Mouse (Mus musculus) forebrain, embryonic 14.5 days (tissue): ENCODE measurements around the gene Pde4b. TPM values are rescaled to one million over a fixed set of nuclear protein-coding genes. Genes with fewer than 3 reads are reported as not detected.

Source experiments
- ATAC-seq: fragments of 200-750 bp; cut with Nextera tagmentation; 2 replicates; pipeline ENCODE4 v1.8.0; 2017; ENCODE audit warnings: mild to moderate bottlenecking, moderate library complexity
- DNase-seq: peaks from one replicate; pipeline ENCODE4 v3.0.0-alpha.2; 2015; ENCODE audit warnings: low spot score
- H3K27ac ChIP-seq: fragments of 300-500 bp; sonication (generic); 2 replicates; pipeline ENCODE4 v1.5.1; 2014; ENCODE audit warnings: low read depth, mild to moderate bottlenecking, control low read depth, low read length, moderate library complexity
- H3K27me3 ChIP-seq: fragments of 300-500 bp; sonication (generic); replicated peaks from 2 replicates; pipeline ENCODE4 v1.6.1; 2014; ENCODE audit warnings: low read length, control low read depth, mixed read lengths; ENCODE audit not compliant: control insufficient read depth, insufficient read depth
- H3K36me3 ChIP-seq: fragments of 300-500 bp; sonication (generic); 2 replicates; pipeline ENCODE4 v1.6.1; 2014; ENCODE audit warnings: low read length, control low read depth; ENCODE audit not compliant: control insufficient read depth, insufficient read depth
- H3K4me1 ChIP-seq: fragments of 300-500 bp; sonication (generic); 2 replicates; pipeline ENCODE4 v1.6.1; 2014; ENCODE audit warnings: antibody characterized with exemption, low read length, control low read depth; ENCODE audit not compliant: control insufficient read depth, insufficient read depth
- H3K4me2 ChIP-seq: fragments of 300-500 bp; sonication (generic); 2 replicates; pipeline ENCODE4 v1.6.1; 2014; ENCODE audit warnings: mild to moderate bottlenecking, control low read depth, low read length
- H3K4me3 ChIP-seq: fragments of 300-500 bp; sonication (generic); 2 replicates; pipeline ENCODE4 v1.5.1; 2014; ENCODE audit warnings: low read depth, low read length, control low read depth
- H3K9ac ChIP-seq: fragments of 300-500 bp; sonication (generic); 2 replicates; pipeline ENCODE4 v1.6.1; 2014; ENCODE audit warnings: mild to moderate bottlenecking, low read length, control low read depth, moderate library complexity
- H3K9me3 ChIP-seq: fragments of 300-500 bp; sonication (generic); replicated peaks from 2 replicates; pipeline ENCODE4 v1.6.1; 2016; ENCODE audit warnings: low read length, control low read depth, mixed read lengths; ENCODE audit not compliant: control insufficient read depth
- WGBS: fragments of 180-500 bp; shearing (Covaris S2); extraction: QIAGEN DNeasy Blood & Tissue Kit; methylation state at CpG from one replicate; pipeline ENCODE4 v1.1.7; 2014; 5-methylcytosine and 5-hydroxymethylcytosine counted together
- polyA plus RNA-seq: library from polyadenylated mRNA; unstranded; fragments of >200 nt; fragmentation: Nextera tagmentation; extraction: Ambion mirVana; gene quantifications from 2 replicates; pipeline ENCODE4 v1.2.1, GENCODE M21; 2014

Pde4b gene
- polyA plus RNA-seq, 1 experiment from 2014 or later = 30.8 TPM

DNA sequence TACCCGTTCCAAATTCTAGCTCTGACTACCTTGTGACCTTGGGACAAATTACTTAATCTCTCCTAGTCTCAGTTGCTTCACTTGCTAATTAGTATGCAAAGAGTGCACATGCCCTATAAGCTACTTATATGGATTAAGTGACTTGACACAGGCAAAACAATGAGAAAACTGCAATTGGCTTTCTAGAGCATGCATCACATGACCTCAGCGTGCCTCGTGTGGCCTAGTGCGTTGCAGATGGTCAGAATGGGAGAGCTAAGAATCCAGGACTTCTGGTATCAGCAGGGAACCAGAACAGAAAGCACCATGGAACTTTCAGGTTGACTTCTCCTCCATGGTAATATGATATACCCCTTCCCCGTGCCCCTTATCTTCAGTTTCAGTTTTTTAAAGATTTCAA is 426.2 kb downstream of the Pde4b start:
- H3K27me3 ChIP-seq = no peaks in the 10 kb centered on the region
- H3K4me3 ChIP-seq = no peak overlapping the region
- ATAC-seq (no peak), DNase-seq (no peak)
- no peaks in the 10 kb centered on the region for H3K36me3 ChIP-seq
- H3K4me2 ChIP-seq = no peak overlapping the region
- H3K27ac ChIP-seq = no peak overlapping the region
- WGBS = 44% methylated on average over 5 of the region's 5 CpGs
- peaks cover 8% of the 10 kb centered on the region for H3K4me1 ChIP-seq
- H3K9ac ChIP-seq = no peak overlapping the region
- H3K9me3 ChIP-seq = no peaks in the 10 kb centered on the region

DNA sequence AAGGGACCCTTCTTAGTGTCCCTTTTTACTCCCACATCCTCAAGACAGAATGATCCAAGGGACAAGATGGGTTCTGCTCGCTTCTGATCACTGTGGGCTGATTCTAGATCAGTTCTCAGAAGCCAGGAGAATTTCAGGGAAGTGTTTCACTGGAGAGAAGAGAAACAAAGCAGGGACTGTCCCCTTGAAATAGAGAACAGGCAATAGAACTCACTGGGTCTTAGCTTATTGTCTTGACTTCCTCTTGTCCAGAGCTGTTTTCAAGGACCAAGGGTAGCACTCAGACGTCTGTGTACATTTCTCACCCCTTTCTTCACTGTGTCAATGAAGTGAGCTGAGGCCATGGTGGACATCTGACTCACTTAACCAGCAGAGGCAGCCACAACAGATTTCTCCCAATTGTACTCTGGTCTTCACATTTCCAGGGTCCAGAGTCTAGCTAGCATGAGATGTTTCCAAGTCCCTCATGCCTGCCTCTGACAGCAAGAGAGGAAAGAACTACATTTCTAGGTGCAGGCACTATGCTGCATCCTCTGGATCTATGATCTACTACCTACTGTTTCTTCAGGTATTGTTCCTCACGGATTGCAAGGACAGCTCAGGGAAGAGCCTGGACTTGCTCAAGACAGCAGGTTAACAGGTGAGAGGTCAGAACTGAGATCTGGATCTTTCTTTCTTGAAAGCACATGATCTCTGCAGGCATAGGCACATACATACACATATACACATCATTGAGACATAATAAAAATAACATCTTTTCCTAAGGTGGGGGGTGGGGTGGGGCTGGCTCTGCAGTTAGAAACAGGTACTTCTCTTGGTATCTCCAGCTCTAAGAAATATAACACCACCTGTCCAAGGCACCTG is 427.9 kb downstream of the Pde4b start:
- Histone ChIP-seq H3K36me3 (no peaks in the 10 kb centered on the region), H3K4me3 (no peak overlapping the region), H3K9me3 (no peaks in the 10 kb centered on the region), H3K9ac (no peak overlapping the region), H3K4me1 (peaks cover 8% of the 10 kb centered on the region), H3K4me2 (no peak overlapping the region), H3K27me3 (no peaks in the 10 kb centered on the region), H3K27ac (no peak overlapping the region)
- no peak for DNase-seq
- no peak for ATAC-seq
- 58% methylated on average over 3 of the region's 3 CpGs for WGBS

DNA sequence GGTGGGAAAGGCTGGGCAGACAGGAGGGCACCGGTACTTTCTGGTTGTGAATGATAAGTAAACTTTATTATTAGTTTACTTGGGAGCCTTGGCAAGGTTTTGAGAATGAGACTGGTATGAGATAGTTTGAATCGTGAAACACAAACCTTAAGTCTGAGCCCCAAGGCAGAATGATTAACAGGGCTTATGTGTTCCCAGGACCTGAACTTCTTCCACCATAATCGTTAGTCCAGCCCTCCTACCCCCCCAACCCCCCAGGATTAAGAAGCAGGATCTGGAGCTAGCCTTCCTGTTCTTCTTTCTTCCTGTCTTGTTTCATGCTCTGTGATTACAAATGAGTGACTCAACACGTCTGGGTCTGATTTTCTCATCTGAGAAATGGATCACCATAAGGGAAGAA is 429.1 kb downstream of the Pde4b start:
- no peak for DNase-seq
- Histone ChIP-seq H3K27ac (no peak overlapping the region), H3K4me3 (no peak overlapping the region), H3K4me1 (peaks cover 5% of the 10 kb centered on the region), H3K4me2 (no peak overlapping the region), H3K36me3 (no peaks in the 10 kb centered on the region), H3K9me3 (no peaks in the 10 kb centered on the region), H3K27me3 (no peaks in the 10 kb centered on the region), H3K9ac (no peak overlapping the region)
- no peak for ATAC-seq
- 59% methylated on average over 4 of the region's 4 CpGs for WGBS

DNA sequence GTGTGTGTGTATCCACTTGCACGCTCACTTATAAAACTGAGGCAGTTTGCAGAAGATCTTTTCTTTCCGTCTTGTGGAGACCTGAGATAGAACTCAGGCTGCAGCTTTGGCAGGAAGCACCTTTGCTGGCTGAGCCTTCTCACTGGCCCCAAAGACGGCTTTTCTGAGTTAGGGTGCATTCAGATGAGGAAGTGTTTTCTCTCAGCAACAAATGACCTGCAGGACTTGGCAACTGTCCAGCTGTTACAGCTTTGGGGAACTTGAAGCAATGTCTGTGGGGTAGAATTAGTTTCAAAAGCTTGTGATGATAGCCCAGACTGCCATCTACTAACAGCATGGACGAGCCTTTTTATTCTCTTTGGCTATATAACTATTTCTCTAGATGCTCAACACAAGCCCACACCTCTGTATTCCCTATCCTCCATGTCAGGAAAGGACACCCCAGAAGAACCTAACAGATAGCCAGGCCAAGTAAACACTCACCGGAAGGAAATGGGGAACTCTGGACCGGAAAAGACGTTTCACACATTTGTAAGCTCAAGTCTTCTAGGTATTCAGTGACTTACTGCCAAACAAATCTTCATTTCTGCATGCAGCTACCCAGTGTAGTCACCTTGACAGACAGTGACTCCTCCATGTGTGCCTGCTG is 429.8 kb downstream of the Pde4b start:
- no peak overlapping the region for H3K4me3 ChIP-seq
- ATAC-seq (no peak), DNase-seq (peak; percentile 47)
- H3K9me3 ChIP-seq = no peaks in the 10 kb centered on the region
- no peak overlapping the region for H3K27ac ChIP-seq
- no peaks in the 10 kb centered on the region for H3K4me1 ChIP-seq
- no peak overlapping the region for H3K4me2 ChIP-seq
- H3K9ac ChIP-seq = no peak overlapping the region
- 60% methylated on average over 7 of the region's 7 CpGs for WGBS
- H3K36me3 ChIP-seq = no peaks in the 10 kb centered on the region
- no peaks in the 10 kb centered on the region for H3K27me3 ChIP-seq

DNA sequence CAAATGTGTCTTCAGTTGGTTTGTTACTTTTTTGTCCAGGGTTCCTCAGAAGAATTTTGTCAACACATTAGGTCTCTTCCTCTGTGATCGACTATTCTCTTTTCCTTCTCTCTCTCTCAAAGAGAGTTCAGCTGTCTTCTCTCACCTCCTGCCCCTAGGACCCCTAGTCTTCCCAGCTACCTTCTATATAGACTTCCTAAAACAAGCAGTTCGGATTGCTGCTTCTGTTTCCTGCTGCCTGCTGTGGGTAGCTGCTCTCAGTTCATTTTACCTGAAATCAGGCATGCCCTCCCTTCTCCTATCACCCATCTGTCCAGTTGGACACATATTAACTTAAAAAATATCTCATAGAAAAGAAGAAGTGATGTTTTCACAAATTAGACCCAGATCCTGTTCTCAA is 430.3 kb downstream of the Pde4b start:
- no peak overlapping the region for H3K4me3 ChIP-seq
- no peaks in the 10 kb centered on the region for H3K9me3 ChIP-seq
- H3K9ac ChIP-seq = no peak overlapping the region
- 71% methylated on average over 2 of the region's 2 CpGs for WGBS
- no peaks in the 10 kb centered on the region for H3K4me1 ChIP-seq
- ATAC-seq (no peak), DNase-seq (no peak)
- no peak overlapping the region for H3K27ac ChIP-seq
- no peak overlapping the region for H3K4me2 ChIP-seq
- no peaks in the 10 kb centered on the region for H3K36me3 ChIP-seq
- H3K27me3 ChIP-seq = no peaks in the 10 kb centered on the region

DNA sequence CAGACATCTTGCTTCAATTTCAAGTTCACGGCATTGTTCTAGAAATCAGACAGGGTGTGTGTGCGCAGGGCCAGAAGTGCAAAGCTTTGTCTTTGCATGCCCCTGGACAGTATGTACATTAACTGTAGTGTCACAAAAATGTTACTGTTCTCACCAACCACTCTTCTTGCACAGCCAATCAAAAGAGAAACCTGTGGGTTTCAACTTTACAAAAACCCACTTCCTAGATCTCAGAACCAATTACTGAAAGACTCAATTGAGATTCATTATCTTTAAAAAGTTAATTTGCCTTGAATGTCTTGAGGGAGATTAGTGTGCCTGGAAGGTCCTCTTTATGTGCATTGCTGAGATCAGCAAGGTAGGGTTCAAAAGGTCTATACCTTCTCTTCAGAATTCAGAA is 431.0 kb downstream of the Pde4b start:
- 90% methylated on average over 2 of the region's 2 CpGs for WGBS
- H3K27me3 ChIP-seq = no peaks in the 10 kb centered on the region

DNA sequence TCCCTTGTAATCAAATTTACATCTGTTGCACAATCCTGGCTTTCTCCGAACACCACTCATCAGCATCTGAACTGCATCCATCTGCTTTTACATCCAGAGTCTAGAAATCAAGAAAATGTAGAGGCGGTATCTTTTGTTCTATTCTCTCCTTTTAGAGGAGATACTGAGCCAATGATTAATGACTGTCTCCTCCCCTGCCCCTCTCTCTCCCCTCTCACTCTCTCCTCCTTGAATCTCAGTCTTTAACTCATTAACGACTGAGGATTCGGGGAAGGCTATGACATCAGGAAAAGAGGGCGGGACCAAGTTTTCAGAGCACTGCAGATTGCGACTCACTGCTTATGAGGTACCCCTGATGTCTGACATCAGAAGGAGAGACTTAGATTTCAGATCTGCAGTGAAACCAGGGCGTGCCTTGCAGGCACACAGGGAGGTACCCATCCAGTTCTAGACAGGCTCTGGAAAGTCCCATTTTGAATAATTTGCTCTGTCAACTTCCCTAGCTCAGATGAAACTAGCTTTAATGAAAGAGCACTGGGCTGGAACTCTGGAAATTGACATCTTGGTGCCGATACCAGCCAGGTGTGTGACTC is 433.4 kb downstream of the Pde4b start:
- no peaks in the 10 kb centered on the region for H3K27me3 ChIP-seq

More for the DNA sequence above, 431.0 kb downstream of the Pde4b start:
- Histone ChIP-seq H3K9ac (no peak overlapping the region), H3K4me2 (no peak overlapping the region), H3K36me3 (no peaks in the 10 kb centered on the region), H3K4me1 (no peaks in the 10 kb centered on the region), H3K4me3 (no peak overlapping the region), H3K27ac (no peak overlapping the region), H3K9me3 (no peaks in the 10 kb centered on the region)
- ATAC-seq (no peak), DNase-seq (no peak)

DNA sequence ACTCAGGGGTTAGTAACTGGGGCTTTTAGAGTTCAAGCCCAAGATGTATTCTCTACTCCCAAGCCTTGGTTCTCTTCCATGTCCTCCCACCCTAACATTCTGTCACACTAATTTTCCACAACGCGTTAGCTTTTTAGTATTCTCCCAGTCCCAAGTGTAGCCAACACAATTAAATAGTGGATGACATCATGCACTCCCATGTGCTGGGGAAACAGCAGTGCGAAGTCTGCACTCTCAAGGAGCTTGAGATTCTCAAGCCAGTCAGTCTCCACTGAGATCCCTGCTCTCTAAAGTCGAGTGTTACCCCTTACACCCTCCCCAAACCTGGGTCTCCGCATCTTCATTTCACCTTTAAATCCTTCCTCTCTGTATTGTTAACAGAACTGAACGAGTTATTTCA is 434.1 kb downstream of the Pde4b start:
- H3K4me2 ChIP-seq = no peak overlapping the region
- DNase-seq = no peak
- H3K4me1 ChIP-seq = peaks cover 3% of the 10 kb centered on the region; the same call in 1 of the 2 replicates
- no peaks in the 10 kb centered on the region for H3K9me3 ChIP-seq
- H3K36me3 ChIP-seq = no peaks in the 10 kb centered on the region
- no peak overlapping the region for H3K4me3 ChIP-seq
- H3K9ac ChIP-seq = no peak overlapping the region
- no peak for ATAC-seq
- no peaks in the 10 kb centered on the region for H3K27me3 ChIP-seq
- no peak overlapping the region for H3K27ac ChIP-seq
- 53% methylated on average over 6 of the region's 6 CpGs for WGBS

More for the DNA sequence above, 433.4 kb downstream of the Pde4b start:
- ATAC-seq (no peak), DNase-seq (no peak)
- Histone ChIP-seq H3K4me2 (no peak overlapping the region), H3K36me3 (no peaks in the 10 kb centered on the region), H3K9me3 (no peaks in the 10 kb centered on the region), H3K9ac (no peak overlapping the region), H3K27ac (no peak overlapping the region), H3K4me3 (no peak overlapping the region), H3K4me1 (peaks cover 3% of the 10 kb centered on the region; the same call in 1 of the 2 replicates)
- WGBS = 64% methylated on average over 8 of the region's 8 CpGs

DNA sequence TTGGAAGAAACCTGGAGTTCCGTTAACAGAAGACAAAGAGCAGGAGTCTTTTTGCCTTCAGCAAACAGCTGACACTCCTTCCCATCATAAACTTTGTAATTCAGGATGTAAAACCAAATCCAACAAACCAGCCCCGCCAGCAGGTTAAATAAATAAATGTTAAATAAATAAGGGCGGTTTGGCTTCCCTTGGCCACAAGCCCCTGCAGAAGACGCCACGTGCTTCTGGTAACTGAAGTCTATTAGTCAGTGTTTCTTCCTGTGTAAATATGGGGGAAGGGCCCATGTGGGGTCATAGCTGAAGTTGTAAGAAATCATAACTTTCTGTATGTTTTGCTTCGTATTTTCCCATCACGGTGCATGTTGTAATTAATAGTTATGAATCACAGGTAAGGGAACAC is 440.0 kb downstream of the Pde4b start:
- Histone ChIP-seq H3K9me3 (no peaks in the 10 kb centered on the region), H3K4me2 (no peak overlapping the region), H3K27ac (no peak overlapping the region), H3K9ac (no peak overlapping the region), H3K36me3 (no peaks in the 10 kb centered on the region), H3K27me3 (no peaks in the 10 kb centered on the region), H3K4me3 (no peak overlapping the region), H3K4me1 (peaks cover 3% of the 10 kb centered on the region; the same call in 1 of the 2 replicates)
- 89% methylated on average over 7 of the region's 7 CpGs for WGBS
- no peak for DNase-seq
- ATAC-seq = no peak
